Mouse (Mus musculus) heart, postnatal 0 days (tissue): Measurements from ENCODE around the gene Ptges3.

Experiments
- CTCF ChIP-seq: IDR thresholded peaks from 2 replicates; pipeline ENCODE4 v1.5.1; 2016; ENCODE audit warnings: antibody characterized with exemption, control low read depth, low read depth
- EP300 ChIP-seq: IDR thresholded peaks from 2 replicates; pipeline ENCODE4 v1.6.1; 2016; ENCODE audit warnings: antibody characterized with exemption, low read depth

GRCm38 (mm10) chr10:128094340-128094968 lies 35.7 kb downstream of the Ptges3 start:
- 0 out of 2 replicates have a peak, but pooled peaks have one; percentile 0 for TF ChIP-seq CTCF
- no peak for TF ChIP-seq EP300
